Mouse (Mus musculus): Measurements from ENCODE around the gene Acsm2. TPM values are rescaled to one million over a fixed set of nuclear protein-coding genes. Genes with fewer than 3 reads are reported as not detected.

Acsm2 gene
- total RNA-seq, 2 experiments from 2014 or later: 2.2 TPM; not detected in 1

Other genes starting within 250 kb of the Acsm2 start
- not detected for gene Gp2, start 95.1 kb upstream of the Acsm2 start, total RNA-seq (2021)
- gene Umod, start 75.1 kb upstream of the Acsm2 start, total RNA-seq (2021): not detected
- 1 to 10 TPM; 5.1 to 6.5 TPM for gene Acsm5, start 34.9 kb upstream of the Acsm2 start, total RNA-seq (2021)
- not detected for gene Pdilt, start 30.9 kb upstream of the Acsm2 start, total RNA-seq (2021)
- under 1 TPM in 1 of 2 experiments, not detected in 1; 0.23 TPM for gene Acsm1, start 52.7 kb downstream of the Acsm2 start, total RNA-seq (2021)
- not detected for gene Acsm4, start 135.7 kb downstream of the Acsm2 start, total RNA-seq (2021)
- 10 to 100 TPM; 30.2 to 30.4 TPM for gene Thumpd1, start 166.5 kb downstream of the Acsm2 start, total RNA-seq (2021)
- gene Acsm3, start 206.6 kb downstream of the Acsm2 start, total RNA-seq (2021): 10 to 100 TPM; 41.2 to 49.2 TPM
- 1 to 10 TPM; 4.5 to 7.5 TPM for gene Rexo5, start 239.7 kb downstream of the Acsm2 start, total RNA-seq (2021)
- gene Eri2, start 239.7 kb downstream of the Acsm2 start, total RNA-seq (2021): 1 to 10 TPM; 5.8 to 6.6 TPM